Mouse (Mus musculus) monocyte, adult 2 months (primary cell): ENCODE measurements around the gene Ubr4.
"Not testable (repeated sequence)": the region's sequence is repeated elsewhere in the genome, so short reads cannot be mapped to it uniquely, and the experiment has no call there.

Experiments
- DNase-seq, 2 experiments: peaks; one replicate each; pipeline ENCODE4 v3.0.0; 2022; ENCODE audit warnings: low spot score in 2 of 2, low read depth in 1 of 2

Ubr4 gene

GRCm38 (mm10) chr4:139352832-139353231 lies 423 bp downstream of the Ubr4 start:
- DNase-seq: no peak

- no peak for DNase-seq
Observed at GRCm38 (mm10) chr4:139357211-139357610, 4.8 kb downstream of the Ubr4 start.

- DNase-seq: no peak
Observed at GRCm38 (mm10) chr4:139360761-139361548, 8.5 kb downstream of the Ubr4 start.

GRCm38 (mm10) chr4:139367336-139367735 lies 14.9 kb downstream of the Ubr4 start:
- no peak for DNase-seq

- no peak for DNase-seq
Observed at GRCm38 (mm10) chr4:139368038-139368437, 15.6 kb downstream of the Ubr4 start.

- no peak for DNase-seq
Observed at GRCm38 (mm10) chr4:139373130-139373529, 20.7 kb downstream of the Ubr4 start.

GRCm38 (mm10) chr4:139373531-139373930 lies 21.1 kb downstream of the Ubr4 start:
- DNase-seq: no peak

GRCm38 (mm10) chr4:139379719-139380118 lies 27.3 kb downstream of the Ubr4 start:
- DNase-seq: no peak

- peak; percentile 99 to 100 for DNase-seq
Observed at GRCm38 (mm10) chr4:139380207-139380748, 27.9 kb downstream of the Ubr4 start.

GRCm38 (mm10) chr4:139380775-139381451 lies 28.5 kb downstream of the Ubr4 start:
- DNase-seq: no peak

- no peak for DNase-seq
Observed at GRCm38 (mm10) chr4:139381452-139381845, 29.0 kb downstream of the Ubr4 start.

GRCm38 (mm10) chr4:139382231-139382630 lies 29.8 kb downstream of the Ubr4 start:
- no peak for DNase-seq

GRCm38 (mm10) chr4:139385841-139386240 lies 33.4 kb downstream of the Ubr4 start:
- DNase-seq: not testable (repeated sequence)

- DNase-seq: no peak
Observed at GRCm38 (mm10) chr4:139386869-139387319, 34.5 kb downstream of the Ubr4 start.

- no peak for DNase-seq
Observed at GRCm38 (mm10) chr4:139389557-139389956, 37.1 kb downstream of the Ubr4 start.

- no peak for DNase-seq
Observed at GRCm38 (mm10) chr4:139395431-139395830, 43.0 kb downstream of the Ubr4 start.

GRCm38 (mm10) chr4:139400487-139400886 lies 48.1 kb downstream of the Ubr4 start:
- no peak for DNase-seq

- DNase-seq: no peak
Observed at GRCm38 (mm10) chr4:139403214-139403613, 50.8 kb downstream of the Ubr4 start.

GRCm38 (mm10) chr4:139411351-139411750 lies 58.9 kb downstream of the Ubr4 start:
- DNase-seq: no peak

- no peak for DNase-seq
Observed at GRCm38 (mm10) chr4:139417868-139418267, 65.5 kb downstream of the Ubr4 start.

- no peak for DNase-seq
Observed at GRCm38 (mm10) chr4:139421621-139422020, 69.2 kb downstream of the Ubr4 start.

GRCm38 (mm10) chr4:139422409-139422808 lies 70.0 kb downstream of the Ubr4 start:
- DNase-seq: no peak
